Mouse (Mus musculus) heart, embryonic 10.5 days (tissue): Measurements from ENCODE around the gene Sptb. TPM values are rescaled to one million over a fixed set of nuclear protein-coding genes. Genes with fewer than 3 reads are reported as not detected.

ENCODE experiments used
- DNase-seq: peaks from one replicate; pipeline ENCODE4 v3.0.0-alpha.2; 2017; ENCODE audit warnings: low spot score
- H3K27ac ChIP-seq: fragments of 300-500 bp; sonication (generic); 2 replicates; pipeline ENCODE4 v1.5.1; 2016; ENCODE audit warnings: mild to moderate bottlenecking
- H3K27me3 ChIP-seq: fragments of 300-500 bp; sonication (generic); 2 replicates; pipeline ENCODE4 v1.6.1; 2016; ENCODE audit warnings: mild to moderate bottlenecking; ENCODE audit not compliant: poor library complexity, insufficient read depth, severe bottlenecking
- H3K36me3 ChIP-seq: fragments of 300-500 bp; sonication (generic); 2 replicates; pipeline ENCODE4 v1.6.1; 2016; ENCODE audit warnings: mild to moderate bottlenecking, moderate library complexity
- H3K4me1 ChIP-seq: fragments of 300-500 bp; sonication (generic); 2 replicates; pipeline ENCODE4 v1.6.1; 2016; ENCODE audit warnings: mild to moderate bottlenecking
- H3K4me3 ChIP-seq: fragments of 300-500 bp; sonication (generic); 2 replicates; pipeline ENCODE4 v1.5.1; 2016; ENCODE audit warnings: mild to moderate bottlenecking, moderate library complexity
- H3K9me3 ChIP-seq: fragments of 300-500 bp; sonication (generic); 2 replicates; pipeline ENCODE4 v1.6.1; 2016; ENCODE audit warnings: mild to moderate bottlenecking, moderate library complexity
- WGBS: fragments of 180-500 bp; shearing (Covaris S2); methylation state at CpG from one replicate; pipeline ENCODE4 v1.1.7; 2016; 5-methylcytosine and 5-hydroxymethylcytosine counted together
- polyA plus RNA-seq: library from polyadenylated mRNA; unstranded; fragments of >200 nt; fragmentation: Nextera tagmentation; extraction: Ambion mirVana; gene quantifications from 2 replicates; pipeline ENCODE4 v1.2.1, GENCODE M21; 2016

The Sptb gene
- polyA plus RNA-seq, 1 experiment from 2014 or later: 11.5 TPM

GRCm38 (mm10) chr12:76615580-76615937 is 94.8 kb downstream of the Sptb start:
- no peaks in the 10 kb centered on the region for H3K9me3 ChIP-seq
- peaks cover 12% of the 10 kb centered on the region; the same call in 1 of the 2 replicates for H3K4me1 ChIP-seq
- no peak for DNase-seq
- peaks cover 35% of the 10 kb centered on the region for H3K36me3 ChIP-seq
- 0 out of 2 replicates have a peak, but pooled peaks cover 3% of the 10 kb centered on the region for H3K27me3 ChIP-seq
- 89% methylated on average over 4 of the region's 4 CpGs for WGBS
- H3K27ac ChIP-seq: 0 out of 2 replicates have a peak overlapping the region, but pooled peaks have one; percentile 8
- no peak overlapping the region for H3K4me3 ChIP-seq

GRCm38 (mm10) chr12:76614868-76615579 is 95.3 kb downstream of the Sptb start:
- peaks cover 37% of the 10 kb centered on the region for H3K36me3 ChIP-seq
- 75% methylated on average over 12 of the region's 12 CpGs for WGBS
- H3K9me3 ChIP-seq: no peaks in the 10 kb centered on the region
- H3K4me1 ChIP-seq: peaks cover 12% of the 10 kb centered on the region; the same call in 1 of the 2 replicates
- 0 out of 2 replicates have a peak, but pooled peaks cover 3% of the 10 kb centered on the region for H3K27me3 ChIP-seq
- no peak for DNase-seq
- H3K27ac ChIP-seq: 0 out of 2 replicates have a peak overlapping the region, but pooled peaks have one; percentile 8
- no peak overlapping the region for H3K4me3 ChIP-seq

- WGBS: 85% methylated on average over 12 of the region's 12 CpGs
- Histone ChIP-seq H3K4me3 (no peak overlapping the region), H3K27ac (no peak overlapping the region), H3K27me3 (peaks cover 5% of the 10 kb centered on the region; the same call in 1 of the 2 replicates), H3K9me3 (no peaks in the 10 kb centered on the region), H3K4me1 (peaks cover 7% of the 10 kb centered on the region), H3K36me3 (peaks cover 30% of the 10 kb centered on the region)
- DNase-seq: no peak
These were observed 97.7 kb downstream of the Sptb start for GRCm38 (mm10) chr12:76612621-76613020.

- Histone ChIP-seq H3K36me3 (peaks cover 22% of the 10 kb centered on the region), H3K27me3 (peaks cover 12% of the 10 kb centered on the region; the same call in 1 of the 2 replicates), H3K4me1 (peaks cover 3% of the 10 kb centered on the region), H3K4me3 (no peak overlapping the region), H3K27ac (no peak overlapping the region), H3K9me3 (no peaks in the 10 kb centered on the region)
- DNase-seq: no peak
- WGBS: 70% methylated on average over 15 of the region's 15 CpGs
These were observed 101.3 kb downstream of the Sptb start for GRCm38 (mm10) chr12:76608997-76609565.

- Histone ChIP-seq H3K36me3 (peaks cover 28% of the 10 kb centered on the region), H3K27ac (no peak overlapping the region), H3K4me1 (peaks cover 3% of the 10 kb centered on the region), H3K9me3 (no peaks in the 10 kb centered on the region), H3K4me3 (no peak overlapping the region), H3K27me3 (peaks cover 14% of the 10 kb centered on the region; the same call in 1 of the 2 replicates)
- no peak for DNase-seq
- WGBS: 86% methylated on average over 11 of the region's 11 CpGs
These were observed 102.1 kb downstream of the Sptb start for GRCm38 (mm10) chr12:76608241-76608640.

- H3K9me3 ChIP-seq: no peaks in the 10 kb centered on the region
- peaks cover 21% of the 10 kb centered on the region for H3K36me3 ChIP-seq
- H3K4me3 ChIP-seq: no peak overlapping the region
- H3K27ac ChIP-seq: no peak overlapping the region
- DNase-seq: no peak
- peaks cover 3% of the 10 kb centered on the region for H3K4me1 ChIP-seq
- WGBS: 64% methylated on average over 3 of the region's 3 CpGs
- peaks cover 16% of the 10 kb centered on the region; the same call in 1 of the 2 replicates for H3K27me3 ChIP-seq
These were observed 104.5 kb downstream of the Sptb start for GRCm38 (mm10) chr12:76605837-76606236.

GRCm38 (mm10) chr12:76604546-76604945 is 105.8 kb downstream of the Sptb start:
- Histone ChIP-seq H3K9me3 (no peaks in the 10 kb centered on the region), H3K4me3 (no peak overlapping the region), H3K4me1 (peaks cover 3% of the 10 kb centered on the region), H3K27ac (no peak overlapping the region), H3K36me3 (peaks cover 23% of the 10 kb centered on the region), H3K27me3 (peaks cover 16% of the 10 kb centered on the region; the same call in 1 of the 2 replicates)
- DNase-seq: no peak
- WGBS: 88% methylated on average over 4 of the region's 4 CpGs

GRCm38 (mm10) chr12:76603779-76604178 is 106.6 kb downstream of the Sptb start:
- peak; percentile 74 for DNase-seq
- peaks cover 26% of the 10 kb centered on the region for H3K36me3 ChIP-seq
- H3K27ac ChIP-seq: no peak overlapping the region
- 88% methylated on average over 9 of the region's 9 CpGs for WGBS
- no peak overlapping the region for H3K4me3 ChIP-seq
- H3K9me3 ChIP-seq: no peaks in the 10 kb centered on the region
- peaks cover 15% of the 10 kb centered on the region; the same call in 1 of the 2 replicates for H3K27me3 ChIP-seq
- no peaks in the 10 kb centered on the region for H3K4me1 ChIP-seq

- peaks cover 16% of the 10 kb centered on the region for H3K27me3 ChIP-seq
- 76% methylated on average over 24 of the region's 24 CpGs for WGBS
- no peak for DNase-seq
- no peak overlapping the region; the same call in 1 of the 2 replicates for H3K27ac ChIP-seq
- H3K4me3 ChIP-seq: no peak overlapping the region
- peaks cover 29% of the 10 kb centered on the region for H3K36me3 ChIP-seq
- peaks cover 21% of the 10 kb centered on the region for H3K4me1 ChIP-seq
- no peaks in the 10 kb centered on the region for H3K9me3 ChIP-seq
These were observed 112.0 kb downstream of the Sptb start for GRCm38 (mm10) chr12:76598196-76598928.

- Histone ChIP-seq H3K9me3 (no peaks in the 10 kb centered on the region), H3K27me3 (peaks cover 13% of the 10 kb centered on the region), H3K4me3 (no peak overlapping the region), H3K36me3 (peaks cover 25% of the 10 kb centered on the region; the same call in 1 of the 2 replicates), H3K27ac (no peak overlapping the region), H3K4me1 (peaks cover 21% of the 10 kb centered on the region)
- WGBS: 79% methylated on average over 15 of the region's 15 CpGs
- DNase-seq: no peak
These were observed 112.7 kb downstream of the Sptb start for GRCm38 (mm10) chr12:76597577-76598100.

- Histone ChIP-seq H3K4me1 (peaks cover 21% of the 10 kb centered on the region), H3K36me3 (peaks cover 21% of the 10 kb centered on the region; the same call in 1 of the 2 replicates), H3K27me3 (peaks cover 13% of the 10 kb centered on the region), H3K27ac (no peak overlapping the region), H3K9me3 (no peaks in the 10 kb centered on the region), H3K4me3 (no peak overlapping the region)
- 47% methylated on average over 15 of the region's 15 CpGs for WGBS
- peak; percentile 86 for DNase-seq
These were observed 113.9 kb downstream of the Sptb start for GRCm38 (mm10) chr12:76596292-76597023.

GRCm38 (mm10) chr12:76595830-76596229 is 114.5 kb downstream of the Sptb start:
- Histone ChIP-seq H3K4me1 (peaks cover 21% of the 10 kb centered on the region), H3K4me3 (no peak overlapping the region), H3K36me3 (peaks cover 19% of the 10 kb centered on the region; the same call in 1 of the 2 replicates), H3K27me3 (peaks cover 13% of the 10 kb centered on the region), H3K27ac (no peak overlapping the region), H3K9me3 (no peaks in the 10 kb centered on the region)
- no peak for DNase-seq
- 79% methylated on average over 2 of the region's 2 CpGs for WGBS
